ENCODE assay signal across 8 mouse cellular contexts in the genomic region with DNA sequence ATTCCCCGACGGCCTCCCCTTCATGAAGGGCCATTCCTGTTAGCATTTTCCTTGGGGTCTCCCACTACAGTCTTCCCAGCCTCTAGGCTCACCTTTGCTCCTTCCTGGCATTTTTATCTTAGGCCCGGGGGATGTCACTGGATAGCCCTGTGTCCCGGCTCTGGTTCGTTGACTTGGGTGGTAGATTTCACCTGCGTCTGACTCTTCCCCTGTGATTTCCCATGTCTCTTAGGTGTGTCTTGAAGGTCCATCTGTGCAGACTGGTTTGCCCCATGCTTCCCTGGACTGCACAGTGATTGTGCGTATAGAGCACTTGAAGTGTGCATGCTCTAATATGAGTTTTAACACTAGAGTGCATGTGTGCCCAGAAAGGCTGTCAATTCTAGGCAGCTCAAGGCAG. TPM values are rescaled to one million over a fixed set of nuclear protein-coding genes. Genes with fewer than 3 reads are reported as not detected.
DNase-seq lines count a peak whose midpoint lies in the region; ATAC-seq and TF ChIP-seq lines count a peak whose summit lies in the region.

No protein-coding gene starts in this region.

- H3K4me3 ChIP-seq in intestine, postnatal 0 days (ENCODE audit: low read depth, low read length) = peak overlapping the region; percentile 67
- H3K4me3 ChIP-seq in midbrain, embryonic 15.5 days = peak overlapping the region; percentile 94

- WGBS in intestine, postnatal 0 days = 19% methylated on average over 7 of the region's 7 CpGs
- 58% methylated on average over 7 of the region's 7 CpGs for WGBS in midbrain, embryonic 15.5 days

- peak; percentile 19 for DNase-seq in CD4-positive, CD25-positive, alpha-beta regulatory T cell, adult 2 months (ENCODE audit: low read depth, low spot score)
- DNase-seq in urinary bladder, postnatal 25 days (ENCODE audit: low spot score) = peak; percentile 3
- DNase-seq in urinary bladder, adult 2 months (ENCODE audit: low spot score) = no peak
- DNase-seq in retina, postnatal 1 day = no peak
- no peak for DNase-seq in spleen, postnatal 36 days (ENCODE audit: low spot score in 2 of 2)

- H3K36me3 ChIP-seq in intestine, postnatal 0 days (ENCODE audit: control insufficient read depth, insufficient read depth) = no peaks in the 10 kb centered on the region
- H3K36me3 ChIP-seq in midbrain, embryonic 15.5 days (replicated peaks) = no peaks in the 10 kb centered on the region

- no peak for TF ChIP-seq CTCF in intestine, postnatal 0 days (IDR thresholded peaks at IDR 0.05; ENCODE audit: low read depth)

- no peaks in the 10 kb centered on the region for H3K9me3 ChIP-seq in intestine, postnatal 0 days (ENCODE audit: control insufficient read depth)
- H3K9me3 ChIP-seq in midbrain, embryonic 15.5 days = no peaks in the 10 kb centered on the region

- H3K9ac ChIP-seq in intestine, postnatal 0 days (ENCODE audit: low read depth, low read length) = peak overlapping the region; percentile 74
- peak overlapping the region; percentile 75 for H3K9ac ChIP-seq in midbrain, embryonic 15.5 days

- H3K4me1 ChIP-seq in intestine, postnatal 0 days (replicated peaks; ENCODE audit: control insufficient read depth, insufficient read depth, low read length) = peaks cover 5% of the 10 kb centered on the region
- peaks cover 19% of the 10 kb centered on the region for H3K4me1 ChIP-seq in midbrain, embryonic 15.5 days

- H3K4me2 ChIP-seq in intestine, postnatal 0 days (replicated peaks; ENCODE audit: low read depth) = peak overlapping the region; percentile 82
- H3K4me2 ChIP-seq in midbrain, embryonic 15.5 days = peak overlapping the region; percentile 80

- no peak overlapping the region for H3K27ac ChIP-seq in intestine, postnatal 0 days (ENCODE audit: low read depth, low read length)
- H3K27ac ChIP-seq in midbrain, embryonic 15.5 days = no peak overlapping the region

- no peak for ATAC-seq in CD4-positive, CD25-positive, alpha-beta regulatory T cell, adult 4 months
- ATAC-seq in intestine, postnatal 0 days = no peak
- no peak for ATAC-seq in midbrain, embryonic 15.5 days (replicated peaks)

- no peaks in the 10 kb centered on the region for H3K27me3 ChIP-seq in intestine, postnatal 0 days (replicated peaks; ENCODE audit: control insufficient read depth, insufficient read depth, low read length)
- no peaks in the 10 kb centered on the region for H3K27me3 ChIP-seq in midbrain, embryonic 15.5 days (replicated peaks)

RNA-seq across cellular contexts. Expression of a gene that starts 1.1 kb away (rescaled TPM):
- polyA plus RNA-seq in CD4-positive, CD25-positive, alpha-beta regulatory T cell, adult 4 months (2017; shearing (Covaris generic)) = 100 to 1,000 TPM in 1 of 2 experiments, 10 to 100 TPM in 1; 96.5 to 125 TPM
- 71.5 and 73.5 TPM in 2 replicates for polyA plus RNA-seq in urinary bladder, adult 2 months (2012; rRNA removed)
- polyA plus RNA-seq in intestine, postnatal 0 days (2015; fragmentation: Nextera tagmentation; extraction: Ambion mirVana) = 53.5 and 56.7 TPM in 2 replicates
- polyA plus RNA-seq in midbrain, embryonic 15.5 days (2015; fragmentation: Nextera tagmentation; extraction: Ambion mirVana) = 84.7 and 86.6 TPM in 2 replicates

RNA-seq across cellular contexts. Expression of a gene that starts 44.4 kb away (rescaled TPM):
- not detected for polyA plus RNA-seq in CD4-positive, CD25-positive, alpha-beta regulatory T cell, adult 4 months (2017; shearing (Covaris generic))
- 0.06 TPM in 1 of 2 replicates, not detected in the other for polyA plus RNA-seq in urinary bladder, adult 2 months (2012; rRNA removed)
- 0.07 TPM in 1 of 2 replicates, not detected in the other for polyA plus RNA-seq in intestine, postnatal 0 days (2015; fragmentation: Nextera tagmentation; extraction: Ambion mirVana)
- 0.06 and 0.15 TPM in 2 replicates for polyA plus RNA-seq in midbrain, embryonic 15.5 days (2015; fragmentation: Nextera tagmentation; extraction: Ambion mirVana)

Comparison
In these comparisons a context has a peak if more than half of its experiments do, and no peak if none do; other contexts are left out.
1. DNase-seq: peak in CD4-positive, CD25-positive, alpha-beta regulatory T cell, adult 2 months (single experiment) and urinary bladder, postnatal 25 days (single experiment); none in urinary bladder, adult 2 months (single experiment), retina, postnatal 1 day (single experiment) and spleen, postnatal 36 days (0 of 2).